Mouse (Mus musculus) myocyte (in vitro differentiated cells): ENCODE data around the gene Tspan11. TPM values are rescaled to one million over a fixed set of nuclear protein-coding genes. Genes with fewer than 3 reads are reported as not detected.

Experiments
- H3K27me3 ChIP-seq: one replicate; pipeline ENCODE4 v1.6.1; 2011; ENCODE audit not compliant: control insufficient read depth, insufficient read depth, insufficient read length
- H3K36me3 ChIP-seq: one replicate; pipeline ENCODE4 v1.6.1; 2011; ENCODE audit not compliant: control insufficient read depth, insufficient read depth
- H3K4me2 ChIP-seq: one replicate; pipeline ENCODE4 v1.6.1; 2011; ENCODE audit warnings: low read depth, control low read depth
- H3K4me3 ChIP-seq: one replicate; pipeline ENCODE4 v1.5.1; 2011; ENCODE audit warnings: mild to moderate bottlenecking, control low read depth, moderate library complexity
- H3K79me2 ChIP-seq: one replicate; pipeline ENCODE4 v1.6.1; 2011; ENCODE audit not compliant: control insufficient read depth, insufficient read depth
- H3ac ChIP-seq: one replicate; pipeline ENCODE4 v1.6.1; 2011; ENCODE audit not compliant: control insufficient read depth, insufficient read length
- CEBPB ChIP-seq: IDR thresholded peaks from 2 replicates; pipeline ENCODE4 v1.6.1; 2011; ENCODE audit warnings: mild to moderate bottlenecking, moderate library complexity; ENCODE audit not compliant: poor library complexity, insufficient read depth, severe bottlenecking
- E2F4 ChIP-seq: IDR thresholded peaks from one replicate; pipeline ENCODE4 v1.6.1; 2011; ENCODE audit warnings: mild to moderate bottlenecking, control low read depth, moderate library complexity; ENCODE audit not compliant: insufficient read depth
- MAX ChIP-seq: IDR thresholded peaks from one replicate; pipeline ENCODE4 v1.6.1; 2011; ENCODE audit warnings: low read depth, mild to moderate bottlenecking, control low read depth
- MYOD1 ChIP-seq, 3 experiments: IDR thresholded peaks; one replicate each; pipeline ENCODE4 v1.6.1; 2011; ENCODE audit warnings: control low read depth in 2 of 3, low read depth in 2 of 3, mild to moderate bottlenecking in 2 of 3, moderate library complexity in 1 of 3; ENCODE audit not compliant: insufficient read length in 2 of 3, control insufficient read depth in 1 of 3
- MYOG ChIP-seq, 3 experiments: IDR thresholded peaks; one replicate each; pipeline ENCODE4 v1.6.1; 2011; ENCODE audit warnings: control low read depth in 2 of 3, low read depth in 2 of 3, mild to moderate bottlenecking in 2 of 3; ENCODE audit not compliant: insufficient read length in 2 of 3, control insufficient read depth in 1 of 3, insufficient read depth in 1 of 3
- POLR2A ChIP-seq: IDR thresholded peaks from one replicate; pipeline ENCODE4 v1.6.1; 2011; ENCODE audit warnings: low read depth, mild to moderate bottlenecking, control low read depth, moderate library complexity; ENCODE audit not compliant: insufficient read length
- POLR2AphosphoS2 ChIP-seq: IDR thresholded peaks from one replicate; pipeline ENCODE4 v1.6.1; 2011; ENCODE audit warnings: low read depth, control low read depth; ENCODE audit not compliant: insufficient read length
- REST ChIP-seq: IDR thresholded peaks from one replicate; pipeline ENCODE4 v1.6.1; 2011; ENCODE audit warnings: mild to moderate bottlenecking, control low read depth, moderate library complexity; ENCODE audit not compliant: insufficient read depth, insufficient read length
- SRF ChIP-seq: IDR thresholded peaks from one replicate; pipeline ENCODE4 v1.6.1; 2011; ENCODE audit warnings: low read depth; ENCODE audit not compliant: control insufficient read depth, insufficient read length
- TCF12 ChIP-seq: IDR thresholded peaks from one replicate; pipeline ENCODE4 v1.6.1; 2011; ENCODE audit warnings: mild to moderate bottlenecking, control low read depth; ENCODE audit not compliant: poor library complexity, insufficient read depth, severe bottlenecking
- TCF3 ChIP-seq: IDR thresholded peaks from one replicate; pipeline ENCODE4 v1.6.1; 2011; ENCODE audit warnings: low read depth, control low read depth; ENCODE audit not compliant: insufficient read length
- USF1 ChIP-seq: IDR thresholded peaks from one replicate; pipeline ENCODE4 v1.6.1; 2011; ENCODE audit warnings: low read depth, mild to moderate bottlenecking, control low read depth, moderate library complexity
- polyA plus RNA-seq: library from polyadenylated mRNA; unstranded; fragments of >200 nt; fragmentation: generic; extraction: Trizol; gene quantifications from one replicate; pipeline ENCODE4 v1.2.1, GENCODE M21; 2012; ENCODE audit warnings: missing spikeins

Gene Tspan11
- polyA plus RNA-seq = 1.6 TPM

- no peak for TF ChIP-seq POLR2A
- TF ChIP-seq TCF12 = no peak
- TF ChIP-seq E2F4 = no peak
- TF ChIP-seq SRF = no peak
- no peak for TF ChIP-seq USF1
- TF ChIP-seq MYOD1 (IDR thresholded peaks at IDR 0.05; ENCODE audit: control insufficient read depth in 1 of 3, insufficient read length in 2 of 3, low read depth in 2 of 3) = no peak
- no peak for TF ChIP-seq MYOG (IDR thresholded peaks at IDR 0.05; ENCODE audit: control insufficient read depth in 1 of 3, insufficient read depth in 1 of 3, insufficient read length in 2 of 3, low read depth in 2 of 3)
- TF ChIP-seq TCF3 = no peak
- Histone ChIP-seq H3K79me2 (no peaks in the 10 kb centered on the region), H3K4me2 (no peak within 1 kb of the TSS), H3K4me3 (no peak within 1 kb of the TSS), H3K27me3 (peaks cover 20% of the 10 kb centered on the region), H3ac (no peak within 1 kb of the TSS), H3K36me3 (no peaks in the 10 kb centered on the region)
These were observed at the start of gene Tspan11 for GRCm38 (mm10) chr6:127887511-127888421. Gene Tspan11 (plus strand): TSS chr6:127887589.

GRCm38 (mm10) chr6:127837910-127838309 is 49.5 kb upstream of the Tspan11 start:
- TF ChIP-seq POLR2A = no peak
- no peak for TF ChIP-seq CEBPB
- TF ChIP-seq MYOG (IDR thresholded peaks at IDR 0.05; ENCODE audit: control insufficient read depth in 1 of 3, insufficient read depth in 1 of 3, insufficient read length in 2 of 3, low read depth in 2 of 3) = no peak
- TF ChIP-seq POLR2AphosphoS2 = no peak
- no peak for TF ChIP-seq TCF12
- no peak for TF ChIP-seq USF1
- Histone ChIP-seq H3K27me3 (no peaks in the 10 kb centered on the region), H3ac (no peak overlapping the region), H3K4me2 (no peak overlapping the region), H3K79me2 (no peaks in the 10 kb centered on the region), H3K4me3 (no peak overlapping the region), H3K36me3 (no peaks in the 10 kb centered on the region)

- no peak for TF ChIP-seq SRF
- no peak for TF ChIP-seq TCF3
- no peak for TF ChIP-seq USF1
- TF ChIP-seq E2F4 = no peak
- no peak for TF ChIP-seq MAX
- TF ChIP-seq MYOG (IDR thresholded peaks at IDR 0.05; ENCODE audit: control insufficient read depth in 1 of 3, insufficient read depth in 1 of 3, insufficient read length in 2 of 3, low read depth in 2 of 3) = no peak
- no peak for TF ChIP-seq MYOD1 (IDR thresholded peaks at IDR 0.05; ENCODE audit: control insufficient read depth in 1 of 3, insufficient read length in 2 of 3, low read depth in 2 of 3)
- no peak for TF ChIP-seq TCF12
- no peak for TF ChIP-seq CEBPB
- TF ChIP-seq REST = no peak
- no peak for TF ChIP-seq POLR2A
- TF ChIP-seq POLR2AphosphoS2 = no peak
- Histone ChIP-seq H3K4me2 (no peak overlapping the region), H3K36me3 (no peaks in the 10 kb centered on the region), H3K4me3 (no peak overlapping the region), H3K27me3 (no peaks in the 10 kb centered on the region), H3K79me2 (no peaks in the 10 kb centered on the region), H3ac (no peak overlapping the region)
These were observed 47.9 kb upstream of the Tspan11 start for GRCm38 (mm10) chr6:127839538-127839937.

- TF ChIP-seq MAX (no peak), TCF12 (no peak), POLR2AphosphoS2 (no peak), TCF3 (no peak), CEBPB (no peak)
- no peaks in the 10 kb centered on the region for H3K36me3 ChIP-seq
- H3K27me3 ChIP-seq = no peaks in the 10 kb centered on the region
- no peak overlapping the region for H3K4me2 ChIP-seq
- no peak overlapping the region for H3K4me3 ChIP-seq
- no peak overlapping the region for H3ac ChIP-seq
- H3K79me2 ChIP-seq = no peaks in the 10 kb centered on the region
These were observed 47.2 kb upstream of the Tspan11 start for GRCm38 (mm10) chr6:127840171-127840570.

- H3K4me3 ChIP-seq = no peak overlapping the region
- no peaks in the 10 kb centered on the region for H3K27me3 ChIP-seq
- no peaks in the 10 kb centered on the region for H3K36me3 ChIP-seq
- no peak overlapping the region for H3ac ChIP-seq
- H3K4me2 ChIP-seq = no peak overlapping the region
- TF ChIP-seq TCF12 (no peak), POLR2A (no peak), CEBPB (no peak), REST (no peak), SRF (no peak), POLR2AphosphoS2 (no peak), USF1 (no peak), MYOG (IDR thresholded peaks at IDR 0.05; ENCODE audit: control insufficient read depth in 1 of 3, insufficient read depth in 1 of 3, insufficient read length in 2 of 3, low read depth in 2 of 3) (no peak), E2F4 (no peak), TCF3 (no peak), MYOD1 (IDR thresholded peaks at IDR 0.05; ENCODE audit: control insufficient read depth in 1 of 3, insufficient read length in 2 of 3, low read depth in 2 of 3) (no peak), MAX (no peak)
- H3K79me2 ChIP-seq = no peaks in the 10 kb centered on the region
These were observed 46.1 kb upstream of the Tspan11 start for GRCm38 (mm10) chr6:127841326-127841725.
